Mouse (Mus musculus) stomach, postnatal 0 days (tissue): ENCODE results near the gene Hspg2.

ENCODE experiments used
- CTCF ChIP-seq: IDR thresholded peaks from 2 replicates; pipeline ENCODE4 v1.5.1; 2016; ENCODE audit warnings: antibody characterized with exemption, low read depth, mild to moderate bottlenecking, moderate library complexity
- EP300 ChIP-seq: optimal IDR thresholded peaks from 2 replicates; pipeline ENCODE3; 2016; ENCODE audit warnings: antibody characterized with exemption

DNA sequence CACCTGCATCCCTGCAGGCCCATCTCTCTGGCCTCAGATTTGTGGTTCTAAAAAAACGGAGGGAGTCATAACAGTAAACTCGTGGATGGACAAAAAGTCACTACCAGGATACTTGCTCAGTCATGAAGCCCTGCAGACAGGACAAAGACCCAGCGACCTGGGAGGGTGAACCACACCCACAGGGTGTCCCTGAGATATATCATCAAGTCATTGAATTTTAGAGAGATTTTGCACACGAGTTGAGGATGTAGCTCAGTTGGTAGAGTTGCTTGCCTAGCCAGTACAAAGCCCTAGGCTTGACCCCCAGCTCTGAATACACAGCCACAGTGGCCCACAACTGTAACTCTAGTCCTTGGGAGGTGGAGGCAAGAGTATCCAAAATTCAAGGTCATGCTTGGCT lies 7.4 kb upstream of the Hspg2 start:
- TF ChIP-seq CTCF (no peak), EP300 (no peak)
